Mouse (Mus musculus) liver, embryonic 14.5 days (tissue): ENCODE data around the gene Cacna1d.

Experiments used
- CTCF ChIP-seq: IDR thresholded peaks from 2 replicates; pipeline ENCODE4 v1.5.1; 2016; ENCODE audit warnings: antibody characterized with exemption, low read depth, control low read depth
- EP300 ChIP-seq: IDR thresholded peaks from 2 replicates; pipeline ENCODE4 v1.6.1; 2016; ENCODE audit warnings: antibody characterized with exemption, low read depth

DNA sequence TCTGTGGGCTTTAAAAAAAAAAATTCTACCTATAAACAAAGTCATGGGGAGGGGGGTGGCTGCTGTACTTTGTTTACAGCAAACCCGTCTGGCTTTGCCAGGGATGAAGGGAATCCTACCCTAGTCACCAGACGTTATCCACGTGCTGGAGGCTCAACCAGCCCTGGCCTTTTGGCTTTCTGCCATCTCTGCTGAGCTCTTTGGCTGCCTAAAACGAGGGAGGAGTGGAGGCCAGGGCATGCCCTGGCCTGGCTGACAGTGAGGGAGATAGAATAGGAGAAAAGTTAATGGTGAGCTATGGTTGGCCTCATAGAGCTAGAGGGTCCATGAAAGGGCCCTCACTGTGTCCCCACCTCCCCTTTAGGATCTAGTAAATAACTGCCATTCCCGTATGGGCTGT is 313.4 kb downstream of the Cacna1d start:
- TF ChIP-seq EP300 (no peak), CTCF (no peak)
